Mouse (Mus musculus) hindbrain, embryonic 12.5 days (tissue): ENCODE measurements around the gene Fam89b. TPM values are rescaled to one million over a fixed set of nuclear protein-coding genes. Genes with fewer than 3 reads are reported as not detected.
"Not testable (repeated sequence)": the region's sequence is repeated elsewhere in the genome, so short reads cannot be mapped to it uniquely, and the experiment has no call there.

ENCODE experiments used
- ATAC-seq: fragments of 200-750 bp; cut with Nextera tagmentation; 2 replicates; pipeline ENCODE4 v1.8.0; 2017; ENCODE audit warnings: moderate TSS enrichment; ENCODE audit not compliant: low FRiP score
- H3K27ac ChIP-seq: fragments of 300-500 bp; sonication (generic); 2 replicates; pipeline ENCODE4 v1.5.1; 2016; ENCODE audit warnings: mild to moderate bottlenecking
- H3K27me3 ChIP-seq: fragments of 300-500 bp; sonication (generic); 2 replicates; pipeline ENCODE4 v1.6.1; 2016; ENCODE audit warnings: mild to moderate bottlenecking
- H3K36me3 ChIP-seq: fragments of 300-500 bp; sonication (generic); 2 replicates; pipeline ENCODE4 v1.6.1; 2016; ENCODE audit warnings: mild to moderate bottlenecking
- H3K4me1 ChIP-seq: fragments of 300-500 bp; sonication (generic); 2 replicates; pipeline ENCODE4 v1.6.1; 2016
- H3K4me2 ChIP-seq: fragments of 300-500 bp; sonication (generic); replicated peaks from 2 replicates; pipeline ENCODE4 v1.6.1; 2016; ENCODE audit warnings: mild to moderate bottlenecking
- H3K4me3 ChIP-seq: fragments of 300-500 bp; sonication (generic); 2 replicates; pipeline ENCODE4 v1.5.1; 2016; ENCODE audit warnings: mild to moderate bottlenecking
- H3K9ac ChIP-seq: fragments of 300-500 bp; sonication (generic); 2 replicates; pipeline ENCODE4 v1.6.1; 2016; ENCODE audit warnings: mild to moderate bottlenecking, moderate library complexity
- H3K9me3 ChIP-seq: fragments of 300-500 bp; sonication (generic); replicated peaks from 2 replicates; pipeline ENCODE4 v1.6.1; 2016; ENCODE audit warnings: mild to moderate bottlenecking
- WGBS: fragments of 180-500 bp; shearing (Covaris S2); methylation state at CpG from one replicate; pipeline ENCODE4 v1.1.7; 2016; 5-methylcytosine and 5-hydroxymethylcytosine counted together
- polyA plus RNA-seq: library from polyadenylated mRNA; unstranded; fragments of >200 nt; fragmentation: Nextera tagmentation; extraction: Ambion mirVana; gene quantifications from 2 replicates; pipeline ENCODE4 v1.2.1, GENCODE M21; 2016

The Fam89b gene
- polyA plus RNA-seq, 1 experiment from 2014 or later = 177 TPM

GRCm38 (mm10) chr19:5693801-5694200 is 35.7 kb downstream of the Fam89b start:
- WGBS = 81% methylated on average over 6 of the region's 6 CpGs
- no peak overlapping the region for H3K4me3 ChIP-seq
- no peak overlapping the region for H3K4me2 ChIP-seq
- H3K36me3 ChIP-seq = peaks cover 59% of the 10 kb centered on the region
- peaks cover 57% of the 10 kb centered on the region for H3K4me1 ChIP-seq
- H3K9ac ChIP-seq = no peak overlapping the region
- no peak for ATAC-seq
- H3K27me3 ChIP-seq = peaks cover 8% of the 10 kb centered on the region; the same call in 1 of the 2 replicates
- H3K27ac ChIP-seq = no peak overlapping the region
- no peaks in the 10 kb centered on the region for H3K9me3 ChIP-seq

- peak overlapping the region; percentile 60; the same call in 1 of the 2 replicates for H3K9ac ChIP-seq
- 76% methylated on average over 10 of the region's 10 CpGs for WGBS
- H3K27me3 ChIP-seq = peaks cover 8% of the 10 kb centered on the region; the same call in 1 of the 2 replicates
- peaks cover 58% of the 10 kb centered on the region for H3K4me1 ChIP-seq
- peak overlapping the region; percentile 49 for H3K27ac ChIP-seq
- no peak for ATAC-seq
- peak overlapping the region; percentile 100 for H3K4me2 ChIP-seq
- H3K9me3 ChIP-seq = no peaks in the 10 kb centered on the region
- H3K36me3 ChIP-seq = peaks cover 50% of the 10 kb centered on the region
- 0 out of 2 replicates have a peak overlapping the region, but pooled peaks have one; percentile 90 for H3K4me3 ChIP-seq
Measured at GRCm38 (mm10) chr19:5692913-5693396, 36.5 kb downstream of the Fam89b start.

- Histone ChIP-seq H3K4me3 (peak overlapping the region; percentile 90), H3K4me2 (peak overlapping the region; percentile 100), H3K27ac (peak overlapping the region; percentile 49), H3K27me3 (peaks cover 8% of the 10 kb centered on the region; the same call in 1 of the 2 replicates), H3K9ac (peak overlapping the region; percentile 60), H3K36me3 (peaks cover 44% of the 10 kb centered on the region), H3K4me1 (peaks cover 64% of the 10 kb centered on the region), H3K9me3 (no peaks in the 10 kb centered on the region)
- ATAC-seq = no peak
- 66% methylated on average over 10 of the region's 10 CpGs for WGBS
Measured at GRCm38 (mm10) chr19:5692086-5692912, 37.2 kb downstream of the Fam89b start.

GRCm38 (mm10) chr19:5691601-5692000 is 37.9 kb downstream of the Fam89b start:
- peak overlapping the region; percentile 49; the same call in 1 of the 2 replicates for H3K27ac ChIP-seq
- peak overlapping the region; percentile 73 for H3K9ac ChIP-seq
- ATAC-seq = no peak
- WGBS = 80% methylated on average over 5 of the region's 5 CpGs
- H3K27me3 ChIP-seq = peaks cover 8% of the 10 kb centered on the region; the same call in 1 of the 2 replicates
- H3K36me3 ChIP-seq = peaks cover 40% of the 10 kb centered on the region
- H3K9me3 ChIP-seq = no peaks in the 10 kb centered on the region
- H3K4me3 ChIP-seq = peak overlapping the region; percentile 90
- peak overlapping the region; percentile 100 for H3K4me2 ChIP-seq
- H3K4me1 ChIP-seq = peaks cover 68% of the 10 kb centered on the region

GRCm38 (mm10) chr19:5690343-5690735 is 39.1 kb downstream of the Fam89b start:
- peak overlapping the region; percentile 90 for H3K4me3 ChIP-seq
- H3K36me3 ChIP-seq = peaks cover 41% of the 10 kb centered on the region
- H3K4me2 ChIP-seq = peak overlapping the region; percentile 100
- WGBS = 78% methylated on average over 15 of the region's 15 CpGs
- H3K27ac ChIP-seq = peak overlapping the region; percentile 74; the same call in 1 of the 2 replicates
- H3K9ac ChIP-seq = peak overlapping the region; percentile 73
- H3K27me3 ChIP-seq = peaks cover 6% of the 10 kb centered on the region; the same call in 1 of the 2 replicates
- H3K9me3 ChIP-seq = no peaks in the 10 kb centered on the region
- H3K4me1 ChIP-seq = peaks cover 56% of the 10 kb centered on the region
- no peak for ATAC-seq

- WGBS = 11% methylated on average over 42 of the region's 42 CpGs
Measured at GRCm38 (mm10) chr19:5689565-5690342, 39.7 kb downstream of the Fam89b start.

GRCm38 (mm10) chr19:5689088-5689428 is 40.4 kb downstream of the Fam89b start:
- H3K4me3 ChIP-seq = peak overlapping the region; percentile 90
- H3K9me3 ChIP-seq = no peaks in the 10 kb centered on the region
- WGBS = 1% methylated on average over 7 of the region's 7 CpGs
- H3K9ac ChIP-seq = peak overlapping the region; percentile 73
- H3K4me2 ChIP-seq = peak overlapping the region; percentile 100
- H3K27ac ChIP-seq = peak overlapping the region; percentile 74
- no peaks in the 10 kb centered on the region for H3K27me3 ChIP-seq
- H3K36me3 ChIP-seq = peaks cover 53% of the 10 kb centered on the region
- no peak for ATAC-seq
- peaks cover 55% of the 10 kb centered on the region for H3K4me1 ChIP-seq

More at GRCm38 (mm10) chr19:5689565-5690342, 39.7 kb downstream of the Fam89b start:
- Histone ChIP-seq H3K27ac (peak overlapping the region; percentile 74), H3K36me3 (peaks cover 47% of the 10 kb centered on the region), H3K4me1 (peaks cover 55% of the 10 kb centered on the region), H3K4me3 (peak overlapping the region; percentile 90), H3K4me2 (peak overlapping the region; percentile 100), H3K27me3 (no peaks in the 10 kb centered on the region), H3K9ac (peak overlapping the region; percentile 73), H3K9me3 (no peaks in the 10 kb centered on the region)
- peak; percentile 16; the same call in 1 of the 2 replicates for ATAC-seq

- peak within 1 kb of the TSS; percentile 90 for H3K4me3 ChIP-seq
- peak within 1 kb of the TSS; percentile 100 for H3K4me2 ChIP-seq
- ATAC-seq = peak; percentile 93
- H3K9me3 ChIP-seq = no peaks in the 10 kb centered on the region
- peak within 1 kb of the TSS; percentile 89 for H3K27ac ChIP-seq
- under 1% methylated on average over 68 of the region's 69 CpGs for WGBS
- H3K27me3 ChIP-seq = no peaks in the 10 kb centered on the region
- H3K4me1 ChIP-seq = peaks cover 51% of the 10 kb centered on the region
- H3K36me3 ChIP-seq = peaks cover 55% of the 10 kb centered on the region
- H3K9ac ChIP-seq = peak within 1 kb of the TSS; percentile 94
Measured at GRCm38 (mm10) chr19:5688200-5689087, 41.0 kb downstream of the Fam89b start, which contains the start of the genes Map3k11 and Pcnx3. TSS of gene Map3k11 (plus strand) at chr19:5688742. TSS of gene Pcnx3 (minus strand) at chr19:5688908.

GRCm38 (mm10) chr19:5687738-5688137 is 41.7 kb downstream of the Fam89b start:
- ATAC-seq = no peak
- WGBS = 20% methylated on average over 9 of the region's 9 CpGs
- H3K36me3 ChIP-seq = peaks cover 55% of the 10 kb centered on the region
- H3K9ac ChIP-seq = peak overlapping the region; percentile 94
- H3K27me3 ChIP-seq = no peaks in the 10 kb centered on the region
- peak overlapping the region; percentile 89 for H3K27ac ChIP-seq
- H3K4me2 ChIP-seq = peak overlapping the region; percentile 100
- H3K9me3 ChIP-seq = no peaks in the 10 kb centered on the region
- peaks cover 44% of the 10 kb centered on the region for H3K4me1 ChIP-seq
- H3K4me3 ChIP-seq = peak overlapping the region; percentile 90

- Histone ChIP-seq H3K4me3 (peak overlapping the region; percentile 90; the same call in 1 of the 2 replicates), H3K9ac (peak overlapping the region; percentile 94; the same call in 1 of the 2 replicates), H3K36me3 (peaks cover 62% of the 10 kb centered on the region), H3K4me2 (peak overlapping the region; percentile 100), H3K4me1 (peaks cover 36% of the 10 kb centered on the region)
- not testable (repeated sequence) for ATAC-seq, H3K27ac ChIP-seq, H3K9me3 ChIP-seq, H3K27me3 ChIP-seq
- WGBS = 91% methylated on average over 12 of the region's 12 CpGs
Measured at GRCm38 (mm10) chr19:5686954-5687353, 42.5 kb downstream of the Fam89b start.

GRCm38 (mm10) chr19:5686437-5686836 is 43.0 kb downstream of the Fam89b start:
- Histone ChIP-seq H3K27ac (no peak overlapping the region), H3K36me3 (peaks cover 62% of the 10 kb centered on the region), H3K27me3 (no peaks in the 10 kb centered on the region), H3K9ac (no peak overlapping the region), H3K4me3 (no peak overlapping the region), H3K4me2 (no peak overlapping the region), H3K9me3 (no peaks in the 10 kb centered on the region), H3K4me1 (peaks cover 31% of the 10 kb centered on the region)
- no peak for ATAC-seq
- WGBS = 93% methylated on average over 13 of the region's 13 CpGs
